Mouse (Mus musculus) embryonic fibroblast, embryonic 13.5 days (primary cell): ENCODE data around the gene 3425401B19Rik. TPM values are rescaled to one million over a fixed set of nuclear protein-coding genes. Genes with fewer than 3 reads are reported as not detected.

Experiments
- H3K27ac ChIP-seq: 2 replicates; pipeline ENCODE4 v1.5.1; 2012; ENCODE audit warnings: low read length, control low read depth, inconsistent platforms; ENCODE audit not compliant: insufficient read depth
- H3K4me1 ChIP-seq: 2 replicates; pipeline ENCODE4 v1.6.1; 2011; ENCODE audit warnings: low read length; ENCODE audit not compliant: control insufficient read depth, insufficient read depth
- H3K4me3 ChIP-seq: 2 replicates; pipeline ENCODE4 v1.5.1; 2011; ENCODE audit warnings: mild to moderate bottlenecking, control low read depth, low read length; ENCODE audit not compliant: insufficient read depth
- CTCF ChIP-seq: IDR thresholded peaks from 2 replicates; pipeline ENCODE4 v1.5.1; 2011; ENCODE audit warnings: mild to moderate bottlenecking, control low read depth, low read length, moderate library complexity, borderline replicate concordance; ENCODE audit not compliant: insufficient read depth
- POLR2A ChIP-seq: IDR thresholded peaks from 2 replicates; pipeline ENCODE4 v1.6.1; 2011; ENCODE audit warnings: low read depth, mild to moderate bottlenecking, control low read depth, low read length, moderate library complexity
- polyA plus RNA-seq: library from polyadenylated mRNA; stranded (reverse); fragments of >200 nt; gene quantifications from 2 replicates; pipeline ENCODE4 v1.2.4, GENCODE M21; 2011; ENCODE audit warnings: low read depth; ENCODE audit not compliant: missing spikeins, insufficient read length

3425401B19Rik gene
- polyA plus RNA-seq, 1 experiment = 0.09 TPM

DNA sequence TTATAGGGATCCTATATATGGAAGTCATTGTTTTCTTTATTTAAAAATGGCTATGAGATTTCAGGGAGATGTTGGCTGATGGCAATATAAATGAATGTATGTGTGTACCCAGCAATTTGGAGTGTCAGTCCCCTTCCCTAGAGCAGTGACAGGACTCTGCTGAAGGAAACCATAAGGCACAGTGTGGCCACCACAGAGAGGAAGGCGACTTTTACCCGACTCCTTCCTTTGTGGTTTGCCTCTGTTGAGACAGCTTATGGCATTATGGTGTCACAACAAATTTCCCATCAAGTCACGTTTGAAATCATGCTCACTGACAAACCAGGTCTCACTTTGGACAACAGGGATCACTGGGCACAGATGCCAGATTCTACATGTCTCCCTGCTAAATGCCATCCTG, 60.8 kb downstream of the 3425401B19Rik start:
- Histone ChIP-seq H3K4me3 (no peak overlapping the region), H3K27ac (no peak overlapping the region), H3K4me1 (no peaks in the 10 kb centered on the region; the same call in 1 of the 2 replicates)
- TF ChIP-seq POLR2A = no peak
- TF ChIP-seq CTCF = no peak

DNA sequence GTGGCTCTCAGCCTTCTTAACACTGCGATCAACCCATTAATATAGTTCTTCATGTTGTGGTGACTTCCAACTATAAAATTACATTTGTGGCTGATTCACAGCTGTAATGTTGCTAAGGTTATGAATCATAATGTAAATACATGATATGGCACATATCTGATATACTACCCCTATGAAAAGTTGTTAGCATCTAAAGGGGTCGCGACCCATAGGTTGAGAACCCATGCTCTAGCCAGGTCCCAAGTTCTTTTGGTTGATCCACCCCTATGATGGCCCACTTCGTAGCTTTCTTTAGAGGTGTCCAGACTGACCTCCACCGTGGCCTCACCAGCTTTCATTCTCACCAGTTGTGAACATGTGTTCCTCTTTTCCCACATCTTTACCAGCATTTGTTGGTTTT, 67.8 kb downstream of the 3425401B19Rik start:
- H3K4me1 ChIP-seq = no peaks in the 10 kb centered on the region
- TF ChIP-seq POLR2A (no peak), CTCF (no peak)
- H3K27ac ChIP-seq = no peak overlapping the region
- H3K4me3 ChIP-seq = no peak overlapping the region

DNA sequence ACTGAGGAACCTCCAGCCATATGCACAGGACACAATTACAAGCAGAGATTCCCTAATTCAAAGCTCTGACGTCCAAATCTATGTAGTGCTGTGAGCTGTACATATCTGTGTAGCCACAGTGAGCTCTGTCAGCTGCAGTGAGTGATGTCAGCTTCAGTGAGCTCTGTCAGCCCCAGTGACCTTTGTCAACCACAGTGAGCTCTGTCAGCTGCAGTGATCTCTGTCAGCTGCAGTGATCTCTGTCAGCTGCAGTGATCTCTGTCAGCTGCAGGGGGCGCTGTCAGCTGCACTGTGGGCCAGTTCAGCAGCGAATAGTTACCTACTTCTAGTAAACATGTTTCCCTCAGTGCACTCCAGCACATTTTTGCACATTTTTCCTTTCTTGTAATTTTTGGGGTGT, 75.7 kb downstream of the 3425401B19Rik start:
- Histone ChIP-seq H3K4me1 (no peaks in the 10 kb centered on the region), H3K4me3 (no peak overlapping the region), H3K27ac (no peak overlapping the region)
- TF ChIP-seq CTCF = peak; percentile 51; the same call in 1 of the 2 replicates
- no peak for TF ChIP-seq POLR2A

Other genes with a start within 250 kb of the 3425401B19Rik start
- gene Slc18a3, start 220.4 kb downstream of the 3425401B19Rik start, polyA plus RNA-seq = not detected in 2 replicates
- gene Chat, start 219.3 kb downstream of the 3425401B19Rik start, polyA plus RNA-seq = not detected in 2 replicates
- 18.4 and 22.6 TPM in 2 replicates for gene Ercc6, start 171.8 kb downstream of the 3425401B19Rik start, polyA plus RNA-seq
- not detected in 2 replicates for gene Prrxl1, start 85.9 kb downstream of the 3425401B19Rik start, polyA plus RNA-seq
- 0.35 TPM in 1 of 2 replicates, not detected in the other for gene Tmem273, start 100.7 kb upstream of the 3425401B19Rik start, polyA plus RNA-seq
- not detected in 2 replicates for gene Fam170b, start 148.7 kb upstream of the 3425401B19Rik start, polyA plus RNA-seq
- gene Vstm4, start 171.5 kb upstream of the 3425401B19Rik start, polyA plus RNA-seq = 1.1 and 3.9 TPM in 2 replicates